Mouse (Mus musculus) fat pad, adult 2 months (tissue): ENCODE results near the gene Yes1.
A peak's percentile ranks its signal among the peaks of the same experiment; 100 is the strongest.
"Not testable (repeated sequence)": the region's sequence is repeated elsewhere in the genome, so short reads cannot be mapped to it uniquely, and the experiment has no call there.

Source experiments
- DNase-seq: peaks from one replicate; pipeline ENCODE4 v3.0.0-alpha.2; 2011; ENCODE audit warnings: low read depth, low spot score; ENCODE audit errors: extremely low read depth

The Yes1 gene

DNA sequence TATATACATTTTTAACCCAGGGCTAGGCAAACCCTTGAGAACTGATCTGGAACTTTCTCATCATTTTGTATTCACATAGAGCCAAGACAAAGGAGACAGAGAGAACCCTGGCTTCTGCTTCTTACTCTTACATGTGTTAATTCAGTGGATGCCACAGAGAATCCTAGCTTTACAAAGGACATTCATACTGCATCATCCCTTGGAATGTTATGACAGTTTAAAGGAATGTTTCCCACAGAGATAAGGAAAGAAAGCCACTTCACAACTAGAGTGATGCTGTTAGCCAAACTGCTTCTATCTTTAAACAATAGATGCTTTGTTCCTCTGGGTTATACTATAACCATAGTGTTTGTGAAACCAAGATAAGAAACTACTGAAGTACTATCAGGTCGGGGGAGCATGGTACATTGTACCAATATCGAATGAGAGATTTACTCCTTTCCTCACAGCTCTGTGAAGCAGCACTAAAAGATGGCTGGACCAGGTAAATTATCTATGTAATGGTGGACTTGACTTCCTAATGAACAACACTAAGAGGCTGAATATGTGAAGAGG is 95.3 kb downstream of the Yes1 start:
- DNase-seq: no peak

GRCm38 (mm10) chr5:32711485-32711884 is 100.5 kb downstream of the Yes1 start:
- DNase-seq: no peak

DNA sequence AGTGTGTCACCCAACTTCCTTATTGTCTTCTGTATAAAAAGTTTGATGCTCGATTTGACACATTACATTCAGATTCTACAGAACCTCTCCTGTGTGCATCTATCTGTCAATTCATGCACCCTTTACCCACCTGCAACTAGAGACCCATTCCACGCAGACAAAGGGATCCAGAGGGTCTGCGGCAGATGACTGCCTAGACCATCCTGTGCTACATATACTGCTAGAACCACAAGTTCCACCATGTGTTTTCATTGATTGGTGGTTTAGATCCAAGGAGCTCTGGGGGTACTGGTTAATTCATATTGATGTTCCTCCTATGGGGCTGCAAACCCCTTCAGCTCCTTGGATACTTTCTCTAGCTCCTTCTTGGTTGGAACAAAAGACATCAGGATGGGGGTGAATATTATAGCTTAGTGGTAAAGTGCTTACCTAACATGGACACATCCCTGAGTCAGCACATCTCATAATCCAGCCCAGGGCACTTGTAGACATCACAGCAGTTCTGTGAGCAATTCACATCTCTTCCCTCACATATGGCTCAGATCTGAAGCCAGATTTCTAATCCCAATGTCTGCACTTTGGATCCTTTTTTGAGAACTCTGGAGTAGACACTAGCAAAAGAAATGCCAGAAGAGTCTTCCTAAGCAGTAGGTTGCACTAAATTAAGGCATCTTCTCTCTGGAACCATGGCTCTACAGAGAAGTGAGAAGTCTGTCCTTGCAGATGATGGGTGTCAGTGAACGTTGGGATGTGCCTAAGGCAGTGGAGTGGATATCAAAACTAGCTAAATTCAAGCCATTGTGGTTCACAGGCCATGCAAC is 101.5 kb downstream of the Yes1 start:
- no peak for DNase-seq

DNA sequence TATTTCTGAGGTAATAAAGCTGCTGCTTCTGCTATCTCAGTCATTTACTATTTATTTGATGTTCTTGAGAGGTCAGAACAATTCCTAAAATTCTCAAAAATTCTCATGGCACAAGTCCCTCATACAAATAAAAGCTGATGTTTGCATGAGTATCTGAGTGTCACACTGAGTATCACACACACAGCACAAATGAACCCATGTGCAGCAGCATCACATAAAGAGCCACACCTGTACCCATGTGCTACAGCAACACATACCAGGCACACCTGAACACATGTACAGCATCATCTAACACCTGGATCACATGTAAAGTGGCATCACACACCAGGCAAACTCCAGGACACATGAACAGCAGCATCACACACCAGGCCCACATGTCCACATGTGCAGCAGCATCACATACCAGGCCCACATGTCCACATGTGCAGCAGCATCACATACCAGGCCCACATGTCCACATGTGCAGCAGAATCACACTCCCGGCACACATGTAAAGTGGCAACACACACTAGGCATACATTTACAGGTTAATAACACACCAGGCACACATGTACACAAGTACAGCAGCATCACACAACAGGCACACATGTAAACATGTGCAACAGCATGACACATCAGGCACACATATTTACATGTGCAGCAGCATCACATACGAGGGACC is 102.2 kb downstream of the Yes1 start:
- DNase-seq: no peak

DNA sequence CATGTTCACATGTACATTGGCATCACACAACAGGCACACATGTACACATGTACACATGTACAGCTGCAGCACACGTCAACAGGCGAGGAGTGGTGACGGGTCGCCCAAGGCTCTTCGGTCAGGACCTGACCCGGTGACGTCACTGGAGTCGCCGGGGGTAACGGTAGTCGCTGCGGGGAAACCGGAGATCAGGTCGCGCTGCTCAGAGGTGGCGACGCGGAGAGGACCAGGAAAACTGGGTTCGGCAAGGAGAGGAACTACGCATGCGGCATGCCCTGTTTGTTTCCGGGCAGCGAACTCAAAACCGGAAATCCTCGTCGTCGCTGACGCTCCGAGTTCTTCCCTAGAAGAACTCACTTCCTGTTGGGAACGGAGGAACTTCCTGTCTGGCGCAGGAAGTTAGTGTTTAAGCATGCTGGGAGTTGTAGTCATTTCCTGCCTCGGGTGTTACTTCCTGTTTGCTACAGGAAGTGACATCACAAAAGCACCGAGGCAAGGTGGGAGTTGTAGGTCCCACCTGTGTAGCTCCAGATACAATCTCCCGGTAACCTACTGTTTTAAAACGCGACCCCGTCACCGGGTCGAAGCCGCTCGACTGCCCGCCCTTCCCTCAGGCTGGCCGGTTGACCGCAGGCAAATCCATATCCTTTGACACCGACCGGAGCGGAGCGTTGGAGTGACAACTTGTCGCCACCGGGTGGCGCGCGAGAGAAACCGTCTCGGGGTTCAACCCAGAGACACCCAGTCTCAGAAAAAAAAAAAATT is 102.9 kb downstream of the Yes1 start:
- peak; percentile 100 for DNase-seq

GRCm38 (mm10) chr5:32717726-32718125 is 106.8 kb downstream of the Yes1 start:
- DNase-seq: no peak

- DNase-seq: no peak
These were observed 107.9 kb downstream of the Yes1 start for GRCm38 (mm10) chr5:32718916-32719315.

GRCm38 (mm10) chr5:32720416-32720815 is 109.4 kb downstream of the Yes1 start:
- no peak for DNase-seq

- no peak for DNase-seq
These were observed 110.3 kb downstream of the Yes1 start for GRCm38 (mm10) chr5:32721316-32721715.

- DNase-seq: no peak
These were observed 111.3 kb downstream of the Yes1 start for GRCm38 (mm10) chr5:32722263-32722662.

DNA sequence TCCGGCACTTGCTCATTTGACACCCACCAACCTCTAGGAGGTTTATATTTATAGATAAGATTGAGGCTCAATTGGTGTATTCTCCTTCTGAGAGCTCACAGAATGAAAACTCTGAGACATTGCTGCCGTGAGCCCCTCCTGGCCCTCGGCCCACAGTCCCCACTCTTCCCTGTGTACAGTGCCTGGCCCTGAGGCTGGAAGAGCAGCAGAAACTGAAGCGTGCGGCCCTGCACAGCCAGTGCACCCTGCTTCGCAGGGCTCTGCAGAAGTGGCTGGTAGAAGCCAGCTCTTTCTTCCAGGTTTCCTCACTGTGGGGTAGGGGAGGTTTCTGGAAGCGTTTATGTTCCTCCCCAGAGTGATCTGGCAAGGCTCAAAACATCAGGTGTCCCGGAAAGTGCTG is 111.7 kb downstream of the Yes1 start:
- DNase-seq: not testable (repeated sequence)

GRCm38 (mm10) chr5:32723981-32724380 is 113.0 kb downstream of the Yes1 start:
- no peak for DNase-seq

DNA sequence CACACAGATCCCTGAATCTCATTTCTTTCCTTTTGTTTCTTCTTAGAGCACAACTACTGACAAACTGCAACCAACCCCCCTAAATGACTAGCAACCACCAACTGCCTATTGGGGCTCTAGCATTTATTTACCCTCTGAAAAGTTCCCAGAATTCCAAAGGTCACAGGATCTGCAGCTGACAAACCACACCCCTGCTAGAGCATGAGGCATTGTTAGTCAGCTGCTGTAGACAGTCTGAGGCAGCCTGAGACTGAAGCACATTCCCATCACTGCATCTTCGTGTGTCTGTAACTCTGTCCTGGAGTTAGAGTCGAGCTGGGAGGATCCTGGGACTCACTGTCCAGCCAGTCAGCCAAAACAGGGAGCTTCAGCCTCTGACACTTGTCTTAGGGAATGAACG is 114.4 kb downstream of the Yes1 start:
- not testable (repeated sequence) for DNase-seq

DNA sequence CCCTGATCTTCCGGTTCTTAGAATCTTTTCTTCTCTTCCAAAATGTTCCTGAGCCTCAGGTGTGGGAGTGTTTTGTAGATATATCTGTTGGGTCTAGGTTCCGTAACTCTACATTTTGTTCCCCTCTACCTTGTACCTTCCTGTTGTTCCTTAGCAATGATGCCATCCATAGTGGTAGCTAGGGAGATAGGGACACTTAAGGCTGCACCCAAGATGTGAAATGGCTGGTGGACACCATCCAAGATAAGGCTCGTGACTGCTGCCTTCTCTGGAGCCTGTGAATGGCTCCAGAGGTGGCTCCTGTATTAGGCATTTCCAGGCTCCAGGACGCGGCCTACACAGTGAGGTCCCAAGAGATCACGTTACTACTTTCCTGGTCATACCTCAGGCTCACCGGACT is 117.3 kb downstream of the Yes1 start:
- no peak for DNase-seq

- no peak for DNase-seq
These were observed 117.9 kb downstream of the Yes1 start for GRCm38 (mm10) chr5:32728851-32729250.

DNA sequence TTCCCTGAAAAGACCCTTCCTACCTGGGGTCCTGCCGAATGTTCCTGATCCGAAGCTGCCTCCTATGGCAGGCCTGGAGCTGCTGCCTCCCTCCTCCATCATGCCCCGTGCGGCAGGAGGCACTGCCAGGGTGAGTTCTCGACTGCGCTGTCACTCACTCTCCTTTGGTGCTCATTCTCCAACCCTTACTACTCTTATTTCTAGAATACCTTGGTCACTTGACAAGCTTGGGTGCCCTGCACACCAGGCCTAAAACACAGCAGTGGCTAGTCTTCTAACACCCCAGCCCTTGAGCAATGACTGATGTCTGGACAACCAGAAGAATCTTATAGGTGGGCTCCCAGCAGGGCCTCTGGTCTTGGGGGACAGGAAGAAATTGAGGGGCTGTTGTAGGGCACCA is 122.9 kb downstream of the Yes1 start:
- DNase-seq: not testable (repeated sequence)

DNA sequence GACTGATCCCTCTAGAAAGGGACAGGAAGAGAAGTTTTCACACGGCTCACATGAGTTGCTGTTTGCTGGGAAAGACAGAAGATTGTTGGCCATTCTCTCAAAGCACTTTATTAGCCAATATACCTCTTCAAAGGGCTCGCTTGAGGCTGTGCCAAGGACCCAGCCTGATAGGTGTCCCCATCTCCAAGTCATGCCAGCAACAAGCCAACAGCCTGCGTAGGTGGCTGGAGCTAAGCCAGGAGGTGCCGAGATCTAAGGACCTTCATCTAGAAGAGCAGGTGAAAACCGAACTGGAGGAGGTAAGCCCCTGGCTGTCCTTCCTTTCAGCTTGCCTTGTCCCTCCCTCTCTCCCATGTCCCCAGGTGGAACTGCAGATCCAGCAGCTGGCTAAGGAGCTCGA is 124.8 kb downstream of the Yes1 start:
- peak; percentile 28 for DNase-seq
